Mouse (Mus musculus) left cerebral cortex, postnatal 4 days (tissue): ENCODE measurements around the gene C2cd5. TPM values are rescaled to one million over a fixed set of nuclear protein-coding genes. Genes with fewer than 3 reads are reported as not detected.

ENCODE experiments used
- DNase-seq: peaks from one replicate; pipeline ENCODE4 v3.0.0-alpha.2; 2022
- intact Hi-C: fragments of 180-260 bp; cut with DNase I; formaldehyde crosslinking; loops from one replicate; pipeline ENCODE4 v1.15.1; 2025
- total RNA-seq, 2 experiments: library from RNA; stranded (reverse); gene quantifications; 2 replicates each; pipeline ENCODE4 v1.2.3; 2021

The C2cd5 gene
- total RNA-seq, 2 experiments from 2014 or later, result 82.9 to 84.7 TPM

- no peak for DNase-seq
- intact Hi-C loops, result no loop called here
These were observed 23.5 kb downstream of the C2cd5 start for GRCm38 (mm10) chr6:143076461-143076860.

DNA sequence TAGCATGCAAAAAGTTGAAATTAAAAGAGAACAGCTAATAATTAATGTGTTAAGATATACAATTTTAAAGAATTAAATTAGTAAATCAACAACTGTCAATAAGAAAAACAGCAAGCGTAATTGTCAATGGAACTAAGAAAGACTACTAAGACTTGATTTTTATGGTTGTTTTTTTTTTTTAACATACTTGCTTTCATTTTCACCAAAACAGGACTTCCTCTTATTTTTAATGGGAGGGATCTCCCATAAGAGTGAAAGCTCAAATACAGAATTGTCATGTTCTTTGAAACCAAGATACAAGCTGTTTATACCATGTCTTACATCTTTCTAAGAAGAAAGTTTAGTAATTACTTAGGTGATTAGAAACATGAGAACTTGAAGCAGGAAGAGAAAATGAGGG lies 26.0 kb downstream of the C2cd5 start:
- intact Hi-C loops, result no loop called here

GRCm38 (mm10) chr6:143073476-143073875 lies 26.5 kb downstream of the C2cd5 start:
- DNase-seq, result no peak
- intact Hi-C loops, result no loop called here

More for the DNA sequence above, 26.0 kb downstream of the C2cd5 start:
- DNase-seq, result no peak

DNA sequence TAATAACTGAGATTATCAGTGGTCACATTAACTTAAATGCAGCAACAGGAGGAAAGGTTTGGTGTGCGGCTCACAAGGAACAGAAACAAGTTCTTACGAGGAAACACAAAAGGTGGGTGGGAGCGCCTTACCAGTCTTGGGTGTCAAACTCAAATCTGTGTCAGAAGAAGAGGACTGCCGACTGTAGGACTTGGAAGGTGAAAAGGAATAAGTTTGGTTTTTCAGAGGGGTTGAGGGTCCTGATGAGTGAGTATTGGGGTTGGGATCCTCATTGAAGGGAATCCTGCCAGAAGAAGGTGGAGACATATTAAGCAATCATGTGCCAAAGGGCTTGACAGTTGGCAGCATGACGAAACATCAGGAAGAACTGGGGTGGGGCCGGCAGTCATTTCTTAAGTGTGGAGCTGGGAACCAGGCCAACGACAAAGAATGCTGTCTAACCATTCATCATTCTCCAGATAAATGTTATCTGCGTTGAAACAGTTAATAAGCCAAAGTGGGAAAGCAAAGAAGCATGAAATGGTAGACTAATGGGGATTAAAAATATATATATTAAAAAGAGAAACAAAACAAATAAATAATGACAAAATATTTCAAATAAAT lies 27.4 kb downstream of the C2cd5 start:
- DNase-seq, result no peak
- intact Hi-C loops, result no loop called here

DNA sequence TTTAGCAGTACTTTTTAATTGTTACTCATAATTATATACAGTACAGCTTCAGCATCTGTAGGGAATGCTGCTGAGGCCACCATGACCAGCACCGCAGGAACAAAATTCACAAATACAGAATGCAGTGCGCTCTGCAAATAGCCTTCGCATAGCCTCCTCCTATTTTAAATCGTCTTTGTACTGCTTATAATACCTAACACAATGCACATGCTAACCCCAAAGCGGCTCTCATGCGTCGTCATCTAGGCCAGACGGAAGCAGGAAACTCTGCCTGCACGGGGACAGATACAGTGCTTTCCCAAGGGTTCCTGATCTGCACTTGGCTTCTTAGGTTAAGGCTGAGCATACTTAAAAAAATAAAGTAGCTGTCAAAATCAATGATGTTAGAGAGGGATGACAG lies 29.2 kb downstream of the C2cd5 start:
- no peak for DNase-seq

GRCm38 (mm10) chr6:143070019-143070418 lies 29.9 kb downstream of the C2cd5 start:
- intact Hi-C loops, result no loop called here
- no peak for DNase-seq

More for the DNA sequence above, 29.2 kb downstream of the C2cd5 start:
- intact Hi-C loops, result no loop called here

DNA sequence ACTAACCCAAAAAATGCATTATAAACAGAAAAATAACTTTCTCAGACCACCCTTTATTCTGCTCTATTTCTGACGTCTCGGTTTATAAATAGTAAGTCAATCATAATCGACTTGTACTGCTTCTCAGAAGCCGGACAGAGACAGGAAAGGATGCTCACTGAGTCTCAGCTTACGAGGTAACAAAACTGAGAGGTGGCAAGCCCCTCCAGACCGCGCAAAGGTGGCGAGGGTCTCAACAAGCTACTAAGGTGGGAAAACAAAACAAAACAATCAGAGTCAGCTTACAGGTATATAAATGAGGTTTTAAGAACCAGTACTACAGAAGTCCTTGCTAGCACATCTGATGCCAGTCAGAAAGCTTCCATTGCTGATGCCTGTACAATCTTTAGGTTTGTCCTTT lies 30.3 kb downstream of the C2cd5 start:
- no peak for DNase-seq
- intact Hi-C loops, result no loop called here

DNA sequence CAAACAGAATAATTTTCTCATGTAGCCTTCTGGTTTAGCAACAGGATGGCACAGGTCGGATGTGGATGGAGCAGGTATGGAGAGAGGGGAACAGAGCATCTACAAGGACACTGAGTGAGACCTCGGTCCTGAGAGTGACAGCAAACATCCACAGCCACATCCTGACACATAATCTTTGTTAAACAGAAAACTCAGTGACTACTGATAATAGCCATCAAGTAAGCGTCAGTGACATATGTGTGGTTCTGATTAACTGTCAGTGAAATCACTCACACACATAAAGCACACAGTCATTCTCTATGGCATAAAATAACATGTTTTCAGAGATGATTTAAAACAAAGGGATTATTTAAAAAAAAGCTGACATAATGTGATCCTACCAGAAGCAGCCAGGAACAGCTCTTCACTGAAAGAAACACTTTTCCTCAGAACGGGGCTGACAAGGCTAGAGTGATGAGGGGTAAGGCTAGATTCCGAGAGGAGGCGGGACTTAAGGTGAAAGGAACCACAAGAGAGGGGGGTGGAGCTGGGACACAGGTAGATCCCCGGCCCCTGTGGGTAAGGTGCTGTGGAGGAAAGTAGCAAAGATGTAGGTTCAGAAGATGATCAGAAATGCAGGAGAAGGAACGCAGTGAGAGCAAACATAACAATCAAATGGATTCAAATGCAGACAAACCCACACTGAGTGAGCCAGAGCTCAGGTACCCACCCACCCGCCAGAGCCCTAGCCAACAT lies 31.6 kb downstream of the C2cd5 start:
- intact Hi-C loops, result no loop called here
- no peak for DNase-seq

DNA sequence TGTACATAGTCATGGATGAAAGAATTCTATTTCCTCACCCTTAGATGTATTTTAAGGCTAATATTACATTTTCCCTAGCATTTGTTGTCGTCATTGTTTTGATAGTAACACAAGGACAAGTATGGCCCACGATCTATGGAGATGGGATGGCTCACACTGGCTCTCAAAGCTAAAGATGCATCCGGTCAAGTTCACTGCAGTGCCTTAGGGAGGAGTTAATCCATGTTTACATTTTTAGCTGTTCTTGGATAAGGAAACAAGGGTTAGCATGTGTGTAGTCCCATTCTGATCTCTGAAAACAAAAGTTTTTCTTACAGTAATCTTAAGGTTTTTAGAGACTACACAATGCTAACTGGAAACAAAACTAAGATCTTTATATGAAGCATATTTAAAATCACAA lies 32.3 kb downstream of the C2cd5 start:
- no peak for DNase-seq
- intact Hi-C loops, result no loop called here

DNA sequence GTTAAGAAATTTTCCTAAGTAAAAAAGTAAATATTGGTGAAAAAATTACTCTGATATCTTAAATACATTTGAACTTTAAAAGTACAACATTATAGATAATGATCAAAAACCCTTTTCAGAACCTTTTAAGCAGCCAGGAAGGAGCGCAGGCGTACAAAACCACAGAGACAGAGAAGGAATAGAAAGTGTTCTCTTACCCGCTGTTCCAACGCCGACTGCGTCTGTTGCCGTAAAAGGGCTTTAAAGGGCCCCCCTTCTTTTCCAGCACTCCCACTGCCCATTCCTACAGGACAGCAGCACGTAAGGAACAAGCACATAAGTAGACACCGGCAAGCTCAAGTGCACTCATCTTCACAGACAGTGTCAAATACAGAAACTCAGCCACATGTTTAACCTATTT lies 33.1 kb downstream of the C2cd5 start:
- intact Hi-C loops, result no loop called here
- DNase-seq, result no peak

DNA sequence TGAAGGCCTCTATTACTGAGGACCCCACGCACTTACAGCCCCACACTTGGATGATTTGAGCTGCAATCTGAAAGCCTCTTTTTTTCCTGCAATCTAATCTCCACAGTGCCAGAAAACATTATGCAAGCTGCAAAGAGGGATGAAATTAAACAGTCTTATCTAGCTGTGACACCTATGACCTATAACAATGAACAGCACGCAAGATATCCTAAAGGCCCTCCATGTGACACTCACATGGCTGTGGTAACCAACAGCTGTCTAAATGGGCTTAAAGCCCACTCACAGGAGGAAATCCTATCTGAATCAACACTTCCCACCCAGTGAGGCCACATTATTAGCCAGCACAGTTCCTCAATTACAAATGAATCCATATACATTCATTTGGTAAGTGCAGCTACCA lies 35.9 kb downstream of the C2cd5 start:
- intact Hi-C loops, result no loop called here
- DNase-seq, result no peak

DNA sequence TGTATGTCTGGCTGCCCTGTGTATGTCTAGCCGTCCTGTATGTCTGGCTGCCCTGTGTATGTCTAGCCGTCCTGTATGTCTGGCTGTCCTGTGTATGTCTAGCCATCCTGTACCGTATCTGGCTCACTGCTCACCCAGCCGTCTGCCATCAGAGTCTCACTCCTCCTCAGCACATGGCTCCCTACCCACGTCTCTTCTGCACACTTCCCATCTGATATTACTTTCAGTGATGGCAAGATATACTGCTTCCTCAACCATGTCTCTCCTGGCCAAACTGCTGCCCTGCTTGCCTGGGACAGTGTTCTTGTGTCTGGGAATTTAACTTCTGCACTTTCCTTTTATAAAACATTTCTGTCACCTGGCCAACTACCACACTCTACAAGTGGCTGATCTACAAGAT lies 42.3 kb downstream of the C2cd5 start:
- intact Hi-C loops, result no loop called here
- no peak for DNase-seq

GRCm38 (mm10) chr6:143051566-143051965 lies 48.4 kb downstream of the C2cd5 start:
- DNase-seq, result no peak
- intact Hi-C loops, result no loop called here

GRCm38 (mm10) chr6:143049791-143050555 lies 50.0 kb downstream of the C2cd5 start:
- DNase-seq, result no peak
- intact Hi-C loops, result no loop called here

DNA sequence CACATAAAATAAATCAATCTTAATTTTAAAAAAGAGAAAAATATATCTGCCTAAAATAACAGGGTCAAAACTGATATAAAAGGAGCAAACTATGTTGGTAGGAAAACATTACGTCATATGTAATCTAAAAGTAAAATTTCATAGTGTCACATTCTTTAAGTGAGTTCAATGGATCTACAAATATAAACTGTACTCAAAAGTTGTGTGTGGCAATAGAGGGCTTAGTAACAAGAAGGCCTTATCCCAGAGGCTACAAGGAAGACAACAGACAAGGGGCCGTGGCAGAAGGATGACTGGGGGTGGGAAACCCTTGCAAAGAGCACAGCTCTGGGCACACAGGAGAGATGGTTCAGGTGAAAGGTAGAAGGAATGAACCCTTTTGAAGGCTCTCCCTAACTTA lies 50.8 kb downstream of the C2cd5 start:
- intact Hi-C loops, result no loop called here
- DNase-seq, result no peak

GRCm38 (mm10) chr6:143047538-143048258 lies 52.2 kb downstream of the C2cd5 start:
- no peak for DNase-seq
- intact Hi-C loops, result no loop called here

DNA sequence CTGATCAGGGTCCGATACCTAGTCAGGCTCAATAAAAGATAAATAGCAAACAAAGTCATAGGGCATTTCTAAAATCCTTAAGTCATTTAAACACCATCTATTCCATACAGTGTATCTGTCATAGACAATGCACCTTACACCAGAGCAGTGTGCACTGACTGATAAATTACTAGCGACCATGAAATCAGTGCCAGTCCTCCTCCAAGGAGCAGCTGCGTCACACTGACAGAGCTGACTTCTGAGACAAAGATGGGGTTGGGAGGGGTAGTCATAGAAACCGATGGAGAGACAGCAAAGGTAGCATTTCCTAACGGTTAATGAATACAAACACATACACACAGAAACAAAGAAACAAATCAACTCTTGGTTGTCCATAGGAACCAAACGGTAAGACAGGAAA lies 58.4 kb downstream of the C2cd5 start:
- intact Hi-C loops, result no loop called here
- DNase-seq, result no peak

DNA sequence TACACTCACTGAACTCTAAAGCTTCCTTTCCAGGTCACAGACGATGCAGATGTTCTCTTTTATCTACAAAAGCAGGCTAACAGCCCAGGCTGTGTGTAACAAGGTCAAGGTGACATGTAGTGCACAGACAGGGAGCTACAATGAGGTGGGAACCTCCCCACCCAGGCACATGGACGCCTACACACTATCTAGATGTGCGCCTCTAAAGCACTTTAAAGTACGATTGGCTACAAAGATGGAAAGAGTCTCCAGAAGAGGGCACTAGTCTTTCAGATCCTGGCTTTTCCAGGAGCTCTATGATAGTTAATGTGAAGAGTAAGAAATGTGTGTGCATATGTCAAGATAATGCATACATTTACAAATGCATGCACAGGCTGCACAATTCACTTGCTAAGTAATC lies 64.7 kb downstream of the C2cd5 start:
- intact Hi-C loops, result loop anchor here (10.0 kb wide), 1 partner anchor 140 kb away; no protein-coding TSS in a partner anchor
- DNase-seq, result no peak

DNA sequence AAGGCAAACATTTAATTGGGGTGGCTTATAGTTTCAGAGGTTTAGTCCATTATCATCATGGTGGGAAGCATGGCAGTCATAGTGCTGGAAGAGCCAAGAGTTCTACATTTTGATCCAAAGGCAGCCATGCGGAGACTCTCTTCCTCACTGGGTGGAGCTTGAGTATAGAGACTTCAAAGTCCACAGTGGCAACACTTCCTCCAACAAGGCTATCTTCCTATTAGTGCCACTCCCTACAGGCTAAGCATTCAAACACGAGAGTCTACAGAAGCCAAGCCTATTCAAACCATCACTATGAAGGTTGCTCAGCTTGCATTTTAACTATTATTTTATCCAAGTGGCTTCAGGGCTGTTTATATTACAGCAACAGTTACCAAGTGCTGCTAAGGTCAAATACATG lies 65.4 kb downstream of the C2cd5 start:
- no peak for DNase-seq
- intact Hi-C loops, result loop anchor here (10.0 kb wide), 1 partner anchor 140 kb away; no protein-coding TSS in a partner anchor

DNA sequence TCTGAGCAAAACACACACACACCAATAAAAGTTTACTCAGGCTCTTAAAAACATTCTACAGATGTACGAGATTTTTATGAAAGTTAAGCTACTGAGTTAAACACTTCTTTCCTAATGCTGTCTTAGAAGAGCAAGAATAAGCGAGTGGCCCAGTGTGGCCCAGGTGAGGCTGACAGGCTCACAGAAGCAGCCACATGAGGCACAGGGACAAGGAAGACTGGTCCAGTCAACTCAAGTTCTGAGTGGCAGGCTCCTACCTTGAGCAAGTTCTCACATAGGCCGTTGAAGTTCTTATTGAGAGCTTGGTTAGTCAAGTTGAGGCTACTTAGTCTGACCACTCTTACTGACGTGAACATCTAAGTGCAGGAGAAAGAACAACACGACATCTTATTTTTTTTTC lies 69.4 kb downstream of the C2cd5 start:
- intact Hi-C loops, result loop anchor here (10.0 kb wide), 1 partner anchor 144 kb away; no protein-coding TSS in a partner anchor
- DNase-seq, result no peak

- intact Hi-C loops, result loop anchor here (2.0 kb wide), 1 partner anchor 249 kb away; no protein-coding TSS in a partner anchor
- DNase-seq, result no peak
These were observed 72.0 kb downstream of the C2cd5 start for GRCm38 (mm10) chr6:143027896-143028295.
